Mouse (Mus musculus) lung, postnatal 25 days (tissue): ENCODE data around the gene Htatip2.

Experiments used
- DNase-seq: peaks from one replicate; pipeline ENCODE4 v3.0.0; 2022; ENCODE audit warnings: low spot score

Gene Htatip2

DNA sequence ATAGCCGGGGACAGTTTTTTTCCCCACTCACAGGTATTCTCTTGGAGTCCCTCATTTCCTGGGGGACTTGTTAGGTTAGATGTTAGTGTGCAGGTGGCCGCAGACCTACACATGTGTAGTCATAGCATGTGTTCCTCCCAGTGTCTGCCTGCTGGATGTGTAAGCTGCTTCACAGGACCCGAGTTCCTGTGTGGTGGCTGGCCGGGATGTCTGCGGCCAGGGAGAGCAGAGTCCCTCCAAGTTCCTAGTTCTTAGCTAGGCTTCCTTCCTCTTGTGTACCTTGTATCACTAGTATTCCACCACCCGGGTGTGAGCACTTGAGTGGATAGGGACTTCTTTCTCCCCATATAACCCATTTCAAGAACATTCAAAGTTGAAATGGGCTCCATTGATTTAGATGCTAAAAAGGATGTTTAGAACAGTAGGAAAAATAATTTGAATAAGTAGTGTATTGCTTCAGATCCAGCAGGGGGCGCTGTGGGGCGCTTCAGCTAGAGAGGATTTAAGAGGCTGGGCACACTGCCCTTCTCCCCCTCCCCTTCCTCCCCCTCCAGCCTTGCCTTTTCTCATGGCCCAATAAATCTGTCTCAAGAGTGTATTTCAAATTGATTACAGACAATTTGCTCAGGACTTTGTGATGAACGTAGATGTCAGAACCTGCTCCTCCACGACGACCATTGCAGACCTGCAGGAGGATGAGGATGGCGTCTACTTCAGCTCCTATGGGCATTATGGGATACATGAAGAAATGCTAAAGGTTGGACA lies 27.9 kb downstream of the Htatip2 start:
- no peak for DNase-seq

DNA sequence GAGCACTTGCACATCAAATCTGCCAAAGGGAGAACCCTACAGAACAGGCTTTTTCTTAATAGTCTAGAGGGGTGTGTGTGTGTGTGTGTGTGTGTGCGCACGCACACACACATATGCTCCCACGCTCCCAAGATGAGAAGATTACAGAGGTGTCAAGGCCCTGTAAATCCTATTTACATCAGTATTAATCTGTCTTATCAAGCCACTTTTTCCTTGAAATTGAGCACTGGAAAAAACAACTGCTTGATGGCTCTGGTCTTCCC lies 28.4 kb downstream of the Htatip2 start:
- no peak for DNase-seq

DNA sequence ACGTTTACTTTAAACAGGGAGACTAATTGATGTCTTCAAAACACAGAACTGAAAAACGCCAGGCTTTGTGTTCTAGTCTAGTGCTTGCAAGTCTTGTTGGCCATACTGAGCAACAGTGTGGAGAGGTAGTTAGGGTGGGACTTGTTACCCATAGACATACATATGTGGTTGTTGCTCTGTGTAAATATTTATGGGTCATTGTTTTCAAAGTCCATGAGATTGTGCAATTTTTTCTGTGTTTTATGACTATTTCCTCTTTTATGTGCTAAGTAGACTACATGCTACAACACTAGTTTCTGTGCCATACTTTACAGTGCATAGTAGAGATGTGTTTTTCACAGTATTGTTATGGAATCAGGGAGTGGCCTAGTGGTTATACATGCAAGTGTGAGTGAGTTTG lies 35.4 kb downstream of the Htatip2 start:
- DNase-seq, result no peak

DNA sequence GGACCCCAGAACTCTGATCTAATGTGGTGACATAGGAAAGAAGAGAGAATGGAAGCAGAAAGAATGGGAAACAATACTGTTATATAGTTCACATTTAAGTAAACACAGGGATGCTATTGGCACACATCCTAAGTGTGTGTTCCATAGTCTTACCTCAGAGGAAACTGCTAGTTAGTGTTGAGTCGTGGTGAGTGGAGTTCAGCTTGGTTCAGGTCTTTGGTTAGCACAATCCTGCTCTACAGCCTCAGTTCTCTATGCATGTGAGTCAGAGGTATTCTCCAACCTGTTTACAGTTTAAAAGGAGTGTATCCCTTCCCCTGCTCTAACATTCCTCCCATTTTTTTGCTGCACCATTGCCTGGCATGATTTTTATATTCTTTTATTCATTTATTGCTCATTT lies 38.3 kb downstream of the Htatip2 start:
- no peak for DNase-seq

DNA sequence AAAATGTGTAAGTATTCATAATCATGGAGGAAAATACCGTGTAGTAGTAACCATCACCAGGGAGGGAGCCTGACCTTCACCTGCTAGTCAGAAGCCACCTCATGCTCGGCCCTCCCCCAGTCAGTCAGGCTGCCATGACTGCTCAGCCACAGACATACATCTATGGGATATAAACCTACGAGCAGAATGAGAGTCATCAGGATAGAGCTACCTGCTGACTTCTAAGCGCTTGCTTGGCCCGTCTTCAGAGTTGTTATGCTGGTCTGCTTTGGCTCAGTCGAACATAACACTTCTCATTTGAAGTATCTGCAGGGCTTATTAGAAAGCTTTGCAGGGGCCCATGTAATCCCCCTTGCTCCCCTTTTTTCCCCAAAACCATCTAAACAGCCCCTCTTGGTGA lies 44.6 kb downstream of the Htatip2 start:
- DNase-seq, result no peak

DNA sequence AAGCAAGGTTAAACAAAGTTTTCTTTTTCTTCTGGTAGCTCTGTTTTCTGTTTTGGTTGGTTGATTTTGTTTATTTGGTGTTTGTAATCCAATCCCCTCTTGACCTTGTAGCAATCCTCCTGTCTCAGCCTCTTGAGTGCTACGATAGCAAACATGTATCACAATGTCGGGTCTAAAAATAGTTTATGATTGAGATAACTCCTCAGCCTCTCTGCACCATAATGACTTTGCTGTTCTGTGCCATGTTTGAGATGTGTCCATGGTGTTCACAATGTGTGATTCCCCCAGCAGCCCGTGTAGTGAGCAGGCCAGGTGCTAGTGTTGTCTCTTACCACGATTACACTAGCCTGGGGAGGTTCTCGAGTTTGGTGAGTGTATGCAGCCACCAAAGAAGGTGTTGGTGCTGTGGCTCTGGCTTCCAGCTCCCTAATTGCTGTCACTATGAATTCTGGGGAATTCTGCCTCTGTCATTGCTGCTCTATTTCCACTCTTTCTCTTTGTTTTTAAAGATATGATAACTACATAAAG lies 45.8 kb downstream of the Htatip2 start:
- no peak for DNase-seq

DNA sequence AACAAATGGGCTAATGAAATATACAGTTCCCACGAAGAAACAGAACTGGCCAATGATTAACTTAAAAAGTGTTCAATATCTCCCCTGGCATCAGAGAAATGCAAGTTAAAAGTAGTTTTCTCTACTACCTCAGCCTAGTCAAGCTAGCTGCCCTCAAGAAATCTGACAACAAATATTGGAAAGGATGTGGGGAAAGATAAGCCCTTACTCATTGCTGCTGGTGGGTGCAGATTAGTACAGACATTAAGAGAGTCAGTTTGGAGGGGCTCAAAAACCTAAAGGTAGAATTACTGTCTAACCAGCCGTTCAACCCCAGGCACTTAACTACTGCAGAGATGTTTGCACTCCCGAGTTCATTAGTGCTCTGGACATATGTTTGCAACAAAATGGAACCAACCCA lies 46.7 kb downstream of the Htatip2 start:
- no peak for DNase-seq

DNA sequence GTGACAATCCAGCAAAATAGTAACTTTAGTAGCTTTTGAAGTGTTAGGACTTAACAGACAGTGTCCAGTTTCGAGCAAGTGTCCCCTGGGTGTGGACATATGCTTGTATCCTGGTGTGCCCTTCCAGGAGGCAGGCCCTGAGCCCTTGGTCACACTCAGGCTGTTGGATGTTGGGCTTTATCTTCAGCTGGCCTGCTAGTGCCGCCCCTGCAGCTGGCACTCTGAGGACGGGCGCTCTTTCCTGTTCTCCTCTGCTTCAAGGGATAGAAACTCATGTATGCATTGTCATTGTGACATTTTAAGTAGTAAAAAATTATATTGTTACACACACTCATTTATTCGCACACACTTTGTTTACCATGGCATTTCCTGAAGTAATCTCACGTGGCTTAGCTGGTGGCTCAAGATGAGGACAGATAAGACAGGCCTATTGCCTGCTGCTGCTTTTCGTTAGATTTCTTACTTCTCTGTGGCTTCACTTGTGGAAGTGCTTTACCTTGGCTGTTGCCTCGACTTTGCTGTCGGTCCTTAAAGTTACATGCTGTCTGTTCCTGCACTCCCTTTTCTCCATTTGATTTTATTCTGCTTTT lies 48.3 kb downstream of the Htatip2 start:
- no peak for DNase-seq

DNA sequence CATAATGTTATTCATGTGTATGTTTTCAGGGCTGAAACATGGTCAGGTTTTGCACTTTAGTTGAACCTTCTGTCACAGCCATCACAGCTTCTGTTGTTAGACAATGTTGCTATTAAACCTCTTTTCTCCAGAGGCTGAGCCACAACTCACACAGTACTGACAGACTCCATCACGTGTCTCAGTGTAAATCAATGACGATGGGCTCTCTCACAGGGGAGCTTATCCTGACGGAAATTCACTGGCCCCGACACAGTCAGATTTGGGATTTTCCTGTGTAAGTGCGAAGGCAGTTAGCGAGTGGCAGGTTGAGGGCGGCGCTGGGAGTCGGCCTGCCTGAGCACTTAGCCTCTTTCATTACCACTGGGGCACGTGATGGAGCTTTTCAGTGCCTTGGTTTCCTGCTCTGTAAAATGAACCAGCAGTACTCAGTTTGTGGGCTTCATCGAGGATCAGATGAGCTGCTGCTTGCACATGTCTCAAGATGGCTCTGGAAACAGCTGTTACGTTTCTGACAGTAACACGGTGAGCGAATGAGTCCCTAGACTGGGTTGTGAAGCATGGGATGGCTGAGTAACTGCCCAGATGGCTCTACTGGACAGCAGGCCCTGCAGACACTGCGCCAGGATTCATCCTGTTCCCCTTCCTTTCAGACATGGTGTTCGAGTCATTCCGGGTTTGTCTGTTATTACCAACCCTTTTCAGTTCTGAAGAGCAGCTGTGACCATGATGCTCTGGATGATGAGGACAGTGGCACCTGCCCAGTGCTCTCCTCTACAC lies 49.1 kb downstream of the Htatip2 start:
- DNase-seq, result no peak

DNA sequence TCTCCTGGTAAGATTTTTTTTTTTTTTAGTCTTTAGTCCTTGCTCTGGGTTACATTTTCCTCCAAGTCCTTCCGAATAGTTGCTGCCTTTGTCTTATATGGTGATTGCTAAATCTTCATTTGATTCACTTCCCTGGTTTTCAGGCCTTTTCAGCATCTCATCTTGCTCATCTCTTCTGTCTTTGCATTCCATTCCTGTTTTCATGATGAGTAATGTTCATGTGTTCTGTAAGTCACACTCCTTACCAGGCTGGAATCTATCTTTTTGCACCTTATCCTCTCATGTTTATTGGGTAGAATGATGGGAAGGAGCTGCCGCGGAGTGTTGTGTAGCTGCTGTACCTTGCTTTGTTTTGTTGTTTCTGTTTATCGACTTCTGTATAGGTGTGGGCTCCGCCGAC lies 50.2 kb downstream of the Htatip2 start:
- DNase-seq, result no peak

DNA sequence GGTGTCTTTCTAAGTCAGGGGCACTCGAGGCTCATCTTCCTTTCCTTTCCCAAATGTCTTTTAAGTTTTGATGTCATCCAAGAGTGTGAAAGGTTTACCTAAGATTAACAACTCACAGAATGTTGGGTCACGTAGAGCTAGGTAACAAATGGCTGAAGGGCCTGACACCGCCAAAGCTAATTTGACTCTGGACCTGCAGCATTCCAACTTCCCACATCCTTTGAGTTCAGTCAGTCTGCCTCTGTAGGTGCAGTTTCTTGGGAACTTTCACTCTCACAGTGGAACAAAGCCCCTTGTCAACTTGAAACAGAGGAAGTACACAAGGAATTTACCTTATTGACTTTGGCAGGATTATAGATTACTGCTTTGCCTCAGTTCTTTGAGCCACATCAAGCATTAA lies 50.6 kb downstream of the Htatip2 start:
- no peak for DNase-seq

DNA sequence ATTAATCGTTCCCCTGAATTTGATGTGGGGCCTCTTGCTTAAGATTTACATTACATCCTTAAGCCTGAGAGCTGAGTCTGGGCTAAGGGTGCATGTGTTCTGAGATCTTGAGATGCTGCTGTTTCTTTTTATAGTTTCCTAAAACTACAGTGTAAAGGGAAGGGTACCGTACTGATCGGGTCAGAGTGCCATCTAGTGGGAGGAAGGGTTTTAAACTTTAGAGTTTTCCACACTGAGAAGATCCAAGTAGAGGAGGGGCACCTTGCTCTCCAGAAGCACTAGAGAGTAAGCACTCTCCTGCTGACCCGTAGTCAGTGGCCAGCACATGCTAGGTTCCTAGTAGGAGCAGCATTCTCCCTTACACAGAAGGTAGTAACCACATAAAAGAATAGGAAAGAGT lies 52.4 kb downstream of the Htatip2 start:
- no peak for DNase-seq

DNA sequence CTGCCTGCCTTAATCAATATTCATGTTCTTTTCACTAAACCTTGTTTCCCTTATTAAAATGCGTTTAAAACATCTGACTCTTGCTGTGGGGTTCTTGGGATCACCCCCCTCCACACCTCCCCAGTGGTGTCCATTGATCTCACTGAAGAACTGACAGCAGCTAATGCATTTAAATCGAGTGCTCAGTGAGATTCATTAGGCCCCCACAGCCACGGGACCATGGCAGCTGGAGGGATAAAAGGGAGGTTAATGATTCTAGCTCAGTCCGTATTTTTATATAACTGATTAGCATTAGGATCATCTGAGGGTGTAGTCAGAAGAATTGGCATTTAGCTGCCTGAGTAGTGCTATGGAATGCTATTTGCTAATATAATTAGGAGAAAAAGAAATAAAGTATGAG lies 60.5 kb downstream of the Htatip2 start:
- no peak for DNase-seq

DNA sequence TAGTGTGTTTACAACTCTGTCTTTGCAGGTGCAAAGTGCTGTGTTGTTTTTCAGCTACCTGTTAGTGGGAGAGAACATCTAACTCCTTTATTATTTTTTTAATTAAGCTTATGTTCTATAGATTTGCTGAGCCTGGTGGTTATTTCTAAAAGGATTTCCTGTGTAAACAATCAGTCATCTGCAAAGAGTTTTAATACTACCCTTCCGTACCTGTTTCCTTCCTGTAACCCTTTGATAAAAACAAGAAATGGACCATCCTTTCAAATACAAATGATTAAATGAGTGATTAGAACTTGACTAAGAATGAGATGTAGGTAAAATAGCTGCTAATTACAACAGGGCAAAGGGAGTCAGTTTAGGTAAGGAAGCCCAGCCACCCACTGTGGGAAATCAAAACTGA lies 62.5 kb downstream of the Htatip2 start:
- no peak for DNase-seq

DNA sequence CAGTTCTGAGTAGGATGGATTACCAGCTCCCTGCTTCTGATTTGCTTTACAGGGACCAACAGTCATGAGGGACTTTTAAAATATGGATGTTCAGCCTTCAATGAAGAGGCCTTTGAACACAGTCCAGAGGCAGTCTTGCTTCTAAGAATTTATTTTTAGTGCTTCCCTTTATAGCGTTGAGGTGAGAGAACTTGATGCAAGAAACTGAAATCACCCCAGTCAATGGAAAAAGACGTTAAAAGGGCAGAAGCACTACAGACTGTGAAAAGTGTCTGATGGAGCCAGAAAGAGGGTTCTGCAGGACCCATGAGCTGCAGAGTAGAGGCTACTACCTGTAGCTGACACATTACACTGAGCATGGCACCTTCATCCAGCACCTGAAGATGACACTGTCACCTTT lies 63.1 kb downstream of the Htatip2 start:
- DNase-seq, result no peak
